Mouse (Mus musculus): ENCODE data around the gene Fbxl13. TPM values are rescaled to one million over a fixed set of nuclear protein-coding genes. Genes with fewer than 3 reads are reported as not detected.
"Not testable (repeated sequence)": the region's sequence is repeated elsewhere in the genome, so short reads cannot be mapped to it uniquely, and the experiment has no call there.

The Fbxl13 gene
- polyA plus RNA-seq, 1 experiment from 2014 or later = 0.39 TPM

DNA sequence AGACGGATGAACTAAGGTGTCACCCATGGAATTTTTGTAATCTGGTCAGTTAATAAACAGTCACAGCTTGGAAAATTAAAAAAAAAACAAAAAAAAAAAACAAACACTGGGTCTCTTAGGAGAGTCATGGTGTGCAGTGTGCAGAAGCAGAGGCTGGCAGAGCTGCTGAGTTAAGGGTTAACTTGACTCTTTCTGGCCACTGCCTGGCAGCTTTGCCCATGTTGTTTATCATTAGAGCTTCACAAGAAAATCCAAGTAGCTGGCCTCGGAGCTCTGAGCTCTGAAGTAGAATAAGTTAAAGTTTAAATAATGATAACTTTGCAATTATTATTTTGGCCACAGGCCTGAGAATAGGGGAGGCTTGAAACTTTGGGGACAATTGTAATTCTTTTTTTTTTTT is 45.9 kb downstream of the Fbxl13 start:
- not testable (repeated sequence) for H3K9ac ChIP-seq; H3K9me3 ChIP-seq; H3K27me3 ChIP-seq; H3K4me1 ChIP-seq (replicated peaks); H3K36me3 ChIP-seq; H3K27ac ChIP-seq (replicated peaks); ATAC-seq (ENCODE audit: low read depth); H3K4me2 ChIP-seq; H3K4me3 ChIP-seq
- WGBS = 86% methylated on average over 2 of the region's 2 CpGs

DNA sequence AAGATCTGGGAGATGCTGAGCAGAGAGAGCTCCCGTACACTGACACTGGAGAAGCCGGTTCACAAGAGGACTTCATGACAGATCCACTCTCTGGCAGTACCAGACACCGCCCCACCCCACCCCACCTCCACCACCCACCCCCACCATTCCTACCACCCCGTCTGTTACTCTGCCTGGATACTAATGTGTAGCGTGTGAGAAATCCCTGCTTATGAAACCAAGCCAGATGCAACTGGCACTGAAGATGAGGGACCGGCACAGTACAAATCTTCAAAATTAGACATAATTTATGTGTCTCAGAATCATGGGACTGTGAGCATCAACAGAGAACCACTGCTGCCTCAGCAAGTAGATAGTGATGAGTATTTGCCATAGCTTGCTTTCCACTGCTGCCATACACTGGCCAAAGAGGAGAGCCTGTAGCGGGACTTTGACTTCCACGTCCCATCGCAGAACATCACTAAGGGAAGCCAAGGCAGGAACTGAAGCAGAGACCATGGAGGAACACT is 52.2 kb downstream of the Fbxl13 start:
- Histone ChIP-seq H3K27ac (replicated peaks) (no peak overlapping the region), H3K4me1 (replicated peaks) (no peaks in the 10 kb centered on the region), H3K36me3 (no peaks in the 10 kb centered on the region), H3K4me2 (no peak overlapping the region), H3K27me3 (no peaks in the 10 kb centered on the region), H3K9me3 (no peaks in the 10 kb centered on the region), H3K4me3 (no peak overlapping the region), H3K9ac (no peak overlapping the region)
- WGBS = 94% methylated on average over 9 of the region's 9 CpGs
- no peak for ATAC-seq (ENCODE audit: low read depth)

DNA sequence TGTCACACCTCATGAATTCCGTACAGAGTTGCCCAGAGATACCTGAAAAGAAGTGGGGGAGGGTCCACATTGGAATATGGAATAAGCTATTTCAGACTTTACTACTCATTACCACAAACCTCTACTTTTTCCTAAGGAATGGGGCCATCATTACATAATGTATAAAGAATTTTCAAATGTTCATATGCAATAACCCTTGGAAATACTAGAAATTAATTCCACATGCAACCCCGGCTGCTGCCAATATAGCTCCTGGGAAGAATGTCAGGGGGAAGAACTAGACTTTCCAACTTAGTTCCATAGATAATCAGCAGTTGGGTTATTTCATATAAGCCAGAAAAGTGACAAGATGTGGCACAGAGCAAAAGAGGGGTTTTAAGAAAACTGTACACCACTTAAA is 53.3 kb downstream of the Fbxl13 start:
- Histone ChIP-seq H3K27me3 (no peaks in the 10 kb centered on the region), H3K36me3 (no peaks in the 10 kb centered on the region), H3K4me2 (no peak overlapping the region), H3K4me3 (no peak overlapping the region), H3K4me1 (replicated peaks) (no peaks in the 10 kb centered on the region), H3K9me3 (no peaks in the 10 kb centered on the region), H3K9ac (no peak overlapping the region), H3K27ac (replicated peaks) (no peak overlapping the region)
- 89% methylated on average over 2 of the region's 2 CpGs for WGBS
- no peak for ATAC-seq (ENCODE audit: low read depth)

DNA sequence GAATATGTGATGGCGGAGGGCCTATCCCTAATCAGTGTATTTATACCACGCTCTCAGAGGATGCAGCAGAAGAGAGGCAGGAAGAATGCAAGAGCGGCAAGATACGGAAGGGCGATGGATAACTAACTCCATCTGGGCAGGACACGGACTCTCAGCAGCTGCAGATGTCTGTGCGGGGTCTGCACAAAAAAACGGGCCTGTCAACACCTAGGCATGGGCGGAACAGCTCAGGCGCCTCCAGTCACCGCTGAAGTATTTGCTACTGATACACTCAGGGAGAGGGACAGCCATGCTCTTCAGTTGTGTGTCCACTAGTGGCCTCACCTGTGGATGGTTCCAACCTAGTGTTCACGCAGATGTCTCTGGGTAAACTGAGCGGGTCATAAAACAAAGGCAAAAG is 57.2 kb downstream of the Fbxl13 start:
- no peak overlapping the region for H3K4me3 ChIP-seq
- no peak for ATAC-seq (ENCODE audit: low read depth)
- no peak overlapping the region for H3K4me2 ChIP-seq
- no peaks in the 10 kb centered on the region for H3K27me3 ChIP-seq
- H3K9me3 ChIP-seq = no peaks in the 10 kb centered on the region
- H3K4me1 ChIP-seq (replicated peaks) = no peaks in the 10 kb centered on the region
- no peak overlapping the region for H3K9ac ChIP-seq
- no peak overlapping the region for H3K27ac ChIP-seq (replicated peaks)
- WGBS = 86% methylated on average over 13 of the region's 13 CpGs
- H3K36me3 ChIP-seq = no peaks in the 10 kb centered on the region

DNA sequence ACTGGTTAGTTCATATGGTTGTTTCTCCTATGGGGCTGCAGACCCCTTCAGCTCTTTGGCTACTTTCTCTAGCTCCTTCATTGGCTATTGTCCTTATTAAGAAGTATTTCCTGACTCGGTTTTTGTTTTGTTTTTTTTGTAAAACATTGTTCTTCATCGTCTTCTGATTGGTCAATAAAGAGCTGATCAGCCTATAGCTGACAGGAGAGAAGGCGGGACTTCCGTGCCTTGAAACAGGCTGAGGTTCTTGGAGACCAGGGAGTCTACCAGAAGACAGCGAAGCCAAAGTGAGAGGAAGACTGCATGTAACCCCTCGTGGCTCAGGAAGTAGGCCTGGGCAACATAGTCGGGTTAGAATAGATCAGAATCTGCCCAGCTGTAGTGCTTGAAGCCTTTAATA is 57.8 kb downstream of the Fbxl13 start:
- Histone ChIP-seq H3K27me3 (no peaks in the 10 kb centered on the region), H3K9ac (no peak overlapping the region), H3K36me3 (no peaks in the 10 kb centered on the region), H3K27ac (replicated peaks) (no peak overlapping the region), H3K9me3 (no peaks in the 10 kb centered on the region), H3K4me3 (no peak overlapping the region), H3K4me1 (replicated peaks) (no peaks in the 10 kb centered on the region), H3K4me2 (no peak overlapping the region)
- ATAC-seq (ENCODE audit: low read depth) = no peak
- WGBS = 82% methylated on average over 7 of the region's 7 CpGs

DNA sequence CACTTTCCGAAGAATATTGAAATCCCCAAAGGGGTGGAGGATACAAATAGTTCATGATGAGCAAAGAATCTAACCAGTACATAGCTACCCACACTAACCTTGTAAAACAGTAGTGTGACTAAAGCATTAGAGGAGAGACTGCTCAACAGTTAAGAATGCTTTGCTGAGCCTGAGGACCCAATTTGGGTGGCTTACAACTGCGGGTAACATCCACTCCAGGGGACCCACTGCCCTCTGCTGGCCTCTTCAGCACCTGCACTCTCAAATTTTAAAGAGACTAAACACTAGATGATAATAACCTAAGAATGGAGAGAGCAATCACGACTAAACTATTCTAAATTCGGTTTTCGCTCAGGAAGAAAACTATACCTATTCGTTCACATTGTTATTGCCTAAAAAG is 58.7 kb downstream of the Fbxl13 start:
- Histone ChIP-seq H3K4me3 (no peak overlapping the region), H3K27me3 (no peaks in the 10 kb centered on the region), H3K27ac (replicated peaks) (no peak overlapping the region), H3K9me3 (no peaks in the 10 kb centered on the region), H3K4me1 (replicated peaks) (no peaks in the 10 kb centered on the region), H3K9ac (no peak overlapping the region), H3K4me2 (no peak overlapping the region), H3K36me3 (no peaks in the 10 kb centered on the region)
- WGBS = 51% methylated on average over 6 of the region's 6 CpGs
- ATAC-seq (ENCODE audit: low read depth) = no peak

DNA sequence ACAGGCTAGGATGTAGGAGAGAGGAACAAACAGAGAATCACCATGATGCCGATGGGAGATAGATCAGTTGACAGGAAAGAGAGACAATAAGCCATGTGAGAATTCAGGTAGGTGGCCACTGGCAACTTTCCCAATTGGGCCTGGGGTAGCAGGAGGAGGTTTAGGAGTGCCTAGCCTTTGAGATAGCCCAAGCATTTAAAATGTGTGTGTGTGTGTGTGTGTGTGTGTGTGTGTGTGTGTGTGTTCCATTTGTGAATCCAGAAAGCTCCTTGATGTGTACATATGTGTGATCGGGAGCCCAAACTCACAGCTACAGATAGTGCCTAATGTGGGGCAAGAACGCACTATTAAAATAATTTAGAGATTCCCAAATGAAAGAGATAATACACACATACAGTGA is 67.3 kb downstream of the Fbxl13 start:
- WGBS = 86% methylated on average over 3 of the region's 3 CpGs

DNA sequence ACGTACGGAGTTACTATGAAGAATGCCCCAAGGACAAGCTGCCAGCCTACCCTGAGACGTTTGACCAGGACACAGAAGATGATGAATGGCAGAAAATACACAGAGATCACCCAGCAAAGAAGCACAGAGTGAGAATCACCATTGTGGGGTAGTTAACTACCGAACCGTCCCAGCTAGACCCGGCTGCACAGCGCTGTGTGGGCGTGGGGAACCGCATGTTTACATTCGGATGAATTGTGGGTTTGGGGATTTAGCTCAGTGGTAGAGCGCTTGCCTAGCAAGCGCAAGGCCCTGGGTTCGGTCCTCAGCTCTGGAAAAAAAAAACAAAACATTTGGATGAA is 70.3 kb downstream of the Fbxl13 start:
- ATAC-seq (ENCODE audit: low read depth) = no peak
- 76% methylated on average over 13 of the region's 13 CpGs for WGBS

More for the DNA sequence above, 67.3 kb downstream of the Fbxl13 start:
- H3K4me1 ChIP-seq (replicated peaks) = no peaks in the 10 kb centered on the region
- H3K27ac ChIP-seq (replicated peaks) = no peak overlapping the region
- no peak overlapping the region for H3K4me3 ChIP-seq
- no peaks in the 10 kb centered on the region for H3K27me3 ChIP-seq
- H3K9me3 ChIP-seq = no peaks in the 10 kb centered on the region
- no peaks in the 10 kb centered on the region for H3K36me3 ChIP-seq
- no peak for ATAC-seq (ENCODE audit: low read depth)
- H3K4me2 ChIP-seq = no peak overlapping the region
- no peak overlapping the region for H3K9ac ChIP-seq

DNA sequence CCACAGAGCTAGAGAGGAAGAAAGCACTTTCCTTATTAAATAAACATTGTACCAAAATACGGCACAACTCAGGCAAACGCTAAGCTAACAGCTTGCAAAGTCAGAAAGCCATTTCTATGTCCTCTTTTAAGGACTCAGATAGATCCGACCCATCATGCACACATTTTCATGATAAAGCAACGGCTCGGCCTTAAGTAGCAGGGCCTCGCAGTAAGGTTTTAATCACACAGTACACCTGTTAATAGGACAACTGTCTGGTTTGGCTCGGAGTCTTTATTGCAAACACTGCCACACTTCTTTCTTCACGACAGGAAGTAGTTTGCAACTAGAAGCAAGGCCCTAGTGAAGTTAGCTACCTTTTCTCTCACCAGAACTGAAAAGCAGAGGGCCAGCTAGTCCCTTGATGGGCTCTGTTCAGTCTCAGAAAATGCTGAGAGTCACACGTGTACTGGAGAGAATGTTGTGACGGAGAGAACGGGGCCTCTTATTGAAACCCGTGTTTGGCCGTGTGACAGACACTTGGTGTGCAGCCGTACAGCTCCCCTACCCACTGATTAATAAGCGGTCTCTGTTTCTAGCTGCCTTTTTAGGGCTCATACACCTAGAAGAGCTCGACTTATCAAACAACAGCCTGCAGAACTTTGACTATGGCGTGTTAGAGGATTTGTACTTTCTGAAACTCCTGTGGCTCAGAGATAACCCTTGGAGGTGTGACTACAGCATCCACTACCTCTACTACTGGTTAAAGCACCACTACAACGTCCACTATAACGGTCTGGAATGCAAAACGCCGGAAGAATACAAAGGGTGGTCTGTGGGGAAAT is 70.8 kb downstream of the Fbxl13 start:
- no peak overlapping the region for H3K9ac ChIP-seq
- H3K27ac ChIP-seq (replicated peaks) = no peak overlapping the region
- no peak overlapping the region for H3K4me3 ChIP-seq
- no peaks in the 10 kb centered on the region for H3K36me3 ChIP-seq
- H3K9me3 ChIP-seq = no peaks in the 10 kb centered on the region
- H3K4me2 ChIP-seq = no peak overlapping the region
- no peak for ATAC-seq (ENCODE audit: low read depth)
- no peaks in the 10 kb centered on the region for H3K27me3 ChIP-seq
- no peaks in the 10 kb centered on the region for H3K4me1 ChIP-seq (replicated peaks)
- 78% methylated on average over 21 of the region's 21 CpGs for WGBS

More for the DNA sequence above, 70.3 kb downstream of the Fbxl13 start:
- Histone ChIP-seq H3K4me3 (no peak overlapping the region), H3K27ac (replicated peaks) (no peak overlapping the region), H3K4me1 (replicated peaks) (no peaks in the 10 kb centered on the region), H3K27me3 (no peaks in the 10 kb centered on the region), H3K4me2 (no peak overlapping the region), H3K36me3 (no peaks in the 10 kb centered on the region), H3K9ac (no peak overlapping the region), H3K9me3 (no peaks in the 10 kb centered on the region)

DNA sequence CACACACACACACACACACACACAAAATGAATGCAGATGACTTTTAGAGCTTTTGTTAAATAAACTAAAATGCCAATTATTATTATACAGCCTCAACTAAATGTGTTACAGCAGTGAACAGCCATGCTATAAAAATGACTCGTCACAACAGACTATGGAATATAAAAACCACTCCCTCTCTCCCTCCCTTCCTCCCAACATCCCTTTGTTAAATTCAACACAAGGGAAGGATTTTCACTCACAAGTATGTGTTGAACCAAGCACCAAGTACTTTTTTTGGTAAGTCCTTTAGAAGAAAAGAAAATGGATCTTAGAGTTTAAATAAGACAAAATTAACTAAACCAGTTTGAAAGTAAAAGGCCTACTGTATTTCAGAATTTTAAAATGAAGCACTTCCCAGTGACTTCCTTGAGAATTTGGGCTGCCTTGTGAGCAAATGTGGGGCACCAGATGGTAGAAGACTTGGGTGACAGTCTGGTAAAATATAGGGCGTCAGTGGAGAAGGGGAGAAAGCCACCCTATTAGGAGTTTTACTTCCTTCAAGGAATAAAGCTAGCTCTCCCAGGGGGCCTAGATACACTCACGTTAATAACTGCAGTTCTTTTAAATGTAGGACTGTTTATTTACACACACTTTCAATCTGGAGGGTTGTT is 72.5 kb downstream of the Fbxl13 start:
- Histone ChIP-seq H3K27me3 (no peaks in the 10 kb centered on the region), H3K27ac (replicated peaks) (no peak overlapping the region), H3K36me3 (no peaks in the 10 kb centered on the region), H3K9me3 (no peaks in the 10 kb centered on the region), H3K4me3 (no peak overlapping the region), H3K4me2 (no peak overlapping the region), H3K9ac (no peak overlapping the region), H3K4me1 (replicated peaks) (no peaks in the 10 kb centered on the region)
- 53% methylated on average over 3 of the region's 3 CpGs for WGBS
- ATAC-seq (ENCODE audit: low read depth) = no peak

DNA sequence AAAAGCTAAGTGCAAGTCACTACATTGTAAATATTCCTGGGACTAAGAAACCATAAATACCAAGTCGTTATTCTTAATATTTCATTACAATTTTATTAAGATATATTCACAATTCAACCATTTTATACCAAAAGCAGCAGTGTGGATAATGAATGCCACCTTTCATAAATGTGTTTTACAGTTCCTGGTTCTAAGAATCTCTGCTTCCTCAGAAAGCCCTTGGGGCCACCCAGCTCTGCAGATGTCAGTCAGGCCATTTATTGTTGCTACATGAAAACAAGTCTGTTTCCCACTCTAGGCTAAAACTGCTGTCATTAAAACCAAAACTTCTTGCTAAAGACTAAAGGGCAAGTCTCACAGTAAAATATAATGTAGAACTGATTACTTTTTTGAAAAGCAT is 77.7 kb downstream of the Fbxl13 start:
- Histone ChIP-seq H3K36me3 (no peaks in the 10 kb centered on the region), H3K4me3 (no peak overlapping the region), H3K9ac (no peak overlapping the region), H3K4me2 (no peak overlapping the region), H3K27me3 (no peaks in the 10 kb centered on the region), H3K27ac (replicated peaks) (no peak overlapping the region), H3K9me3 (no peaks in the 10 kb centered on the region), H3K4me1 (replicated peaks) (no peaks in the 10 kb centered on the region)
- ATAC-seq (ENCODE audit: low read depth) = no peak
- WGBS = 75% methylated on average over 1 of the region's 1 CpGs

DNA sequence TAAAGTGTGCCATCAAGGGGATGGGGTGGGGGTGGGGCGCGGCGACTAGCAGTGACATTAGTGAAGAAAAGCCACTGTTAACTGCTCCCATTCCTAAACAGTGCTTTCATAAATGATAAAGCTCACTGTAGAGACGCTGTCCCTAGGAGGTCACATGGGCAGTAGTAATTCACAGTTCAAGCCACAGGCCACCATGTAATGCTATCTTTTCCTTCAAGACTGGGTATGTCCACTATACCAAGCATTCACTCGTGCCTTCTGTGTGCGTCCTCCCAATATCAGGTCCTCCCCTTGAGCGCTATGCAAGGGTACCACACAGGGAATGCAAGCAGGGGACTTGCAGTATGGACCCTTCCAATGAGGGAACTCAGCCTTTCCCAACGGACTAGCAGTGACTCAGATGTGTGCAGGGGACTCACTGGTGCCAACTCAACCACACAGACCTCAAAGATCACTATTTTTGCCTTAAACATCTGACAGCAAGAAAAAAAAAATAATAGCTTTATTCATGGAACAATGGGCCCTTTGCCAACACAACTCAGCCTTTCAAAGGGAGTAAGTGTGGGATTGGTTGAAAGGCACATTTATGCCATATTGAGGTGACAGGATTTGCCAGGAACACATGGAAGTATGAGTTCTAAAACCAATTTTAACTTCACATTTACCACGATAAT is 79.9 kb downstream of the Fbxl13 start:
- H3K4me2 ChIP-seq = no peak overlapping the region
- H3K9ac ChIP-seq = no peak overlapping the region
- no peaks in the 10 kb centered on the region for H3K27me3 ChIP-seq
- H3K4me1 ChIP-seq (replicated peaks) = no peaks in the 10 kb centered on the region
- WGBS = 92% methylated on average over 9 of the region's 9 CpGs
- H3K9me3 ChIP-seq = no peaks in the 10 kb centered on the region
- no peak for ATAC-seq (ENCODE audit: low read depth)
- H3K27ac ChIP-seq (replicated peaks) = no peak overlapping the region
- no peak overlapping the region for H3K4me3 ChIP-seq
- H3K36me3 ChIP-seq = no peaks in the 10 kb centered on the region

Data from neural tube, embryonic 13.5 days (tissue).